Comparison of ENCODE assay signal across 27 mouse cellular contexts in the genomic region with DNA sequence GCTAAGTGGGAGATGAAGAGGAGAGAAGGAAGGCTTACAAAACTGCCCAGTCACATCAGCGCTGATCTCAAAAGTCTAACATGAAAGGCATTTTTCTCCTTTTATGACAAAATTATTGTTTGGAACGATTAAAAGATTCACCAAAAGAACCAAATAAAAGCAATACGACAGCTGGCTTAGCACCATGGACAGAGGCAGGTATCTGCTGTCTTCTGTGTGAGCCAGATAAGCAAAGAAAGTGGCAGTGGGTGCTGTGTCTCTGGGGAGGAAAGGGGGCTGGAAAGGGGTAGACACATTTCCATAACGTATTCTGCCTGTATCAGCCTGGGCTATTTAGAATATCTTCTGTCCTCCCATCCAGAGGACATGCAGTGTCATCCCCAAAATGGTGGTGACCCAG. TPM values are rescaled to one million over a fixed set of nuclear protein-coding genes. Genes with fewer than 3 reads are reported as not detected.
DNase-seq lines count a peak whose midpoint lies in the region; ATAC-seq lines count a peak whose summit lies in the region.
"Had no signal": no experiment of that assay in that cellular context is flagged by ENCODE, and none has a peak within 500 bp of the region (broad histone marks: within the 10 kb centered on the region; RNA-seq: fewer than 3 reads in every experiment).

No protein-coding gene starts in this region.

- peak; percentile 34 for DNase-seq in adrenal gland, postnatal 14 days
- no peak for DNase-seq in adrenal gland, adult 2 months
- DNase-seq in kidney, postnatal 10 days: peak; percentile 38
- DNase-seq in kidney, adult 8-10 months: no peak
- DNase-seq in 3T3-L1 (ENCODE audit: low read depth, low spot score): peak; percentile 49
- DNase-seq in adipocyte (ENCODE audit: low spot score): peak; percentile 28
- DNase-seq in Muller cell, postnatal 12 days (ENCODE audit: inconsistent ontology term): no peak
- DNase-seq: adrenal gland, postnatal 25 days; B cell, adult 2 months; lung, adult 2 months; thymus, adult 2 months had no signal

- no peak for ATAC-seq in erythroid progenitor cell, adult 5-6 weeks (replicated peaks; ENCODE audit: low FRiP score, poor library complexity, severe bottlenecking)
- ATAC-seq: forebrain, embryonic 16.5 days; intestine, embryonic 15.5 days had no signal

RNA-seq across cellular contexts. Expression of a gene that starts 32.5 kb away (rescaled TPM):
- not detected in 2 replicates for total RNA-seq in adrenal gland, postnatal 14 days (2021)
- total RNA-seq in adrenal gland, adult 2 months (2021): not detected
- not detected in 2 replicates for polyA plus RNA-seq in adrenal gland, adult 2 months (2012; rRNA removed)
- not detected in 2 replicates for total RNA-seq in erythroid progenitor cell, adult 5-6 weeks (2015; ENCODE audit: low replicate concordance)
- total RNA-seq in erythroid progenitor cell, adult 5-6 weeks (2017; ENCODE audit: low replicate concordance): not detected in 2 replicates
- total RNA-seq: adrenal gland, postnatal 25 days; gastrocnemius, adult 18-20 months; heart, adult 18-20 months; layer of hippocampus, postnatal 25 days; left cerebral cortex, postnatal 14 days; liver, adult 2 months had no signal
- polyA plus RNA-seq: cortical plate, adult 2 months; erythroblast, embryonic 14.5 days; forebrain, embryonic 16.5 days; heart, embryonic 15.5 days; hindbrain, embryonic 12.5 days; intestine, embryonic 15.5 days; large intestine, adult 2 months; liver, adult 2 months; lung, adult 2 months; macrophage; midbrain, embryonic 11.5 days; neural tube, embryonic 14.5 days; thymus, adult 2 months had no signal

RNA-seq across cellular contexts. Expression of a gene that starts 58.8 kb away (rescaled TPM):
- total RNA-seq in adrenal gland, postnatal 14 days (2021): 0.52 and 1.2 TPM in 2 replicates
- total RNA-seq in adrenal gland, adult 2 months (2021): under 1 TPM in 1 of 2 experiments, not detected in 1; 0.52 TPM
- polyA plus RNA-seq in adrenal gland, adult 2 months (2012; rRNA removed): 0.65 and 0.82 TPM in 2 replicates
- not detected in 2 replicates for total RNA-seq in erythroid progenitor cell, adult 5-6 weeks (2015; ENCODE audit: low replicate concordance)
- 0.61 TPM in 1 of 2 replicates, not detected in the other for total RNA-seq in erythroid progenitor cell, adult 5-6 weeks (2017; ENCODE audit: low replicate concordance)
- total RNA-seq: gastrocnemius, adult 18-20 months; liver, adult 2 months had no signal
- polyA plus RNA-seq: erythroblast, embryonic 14.5 days; heart, embryonic 15.5 days; liver, adult 2 months; lung, adult 2 months; macrophage had no signal

Comparison
In these comparisons a context has a peak if more than half of its experiments do, and no peak if none do; other contexts are left out.
1. DNase-seq: peak in adrenal gland, postnatal 14 days (single experiment), kidney, postnatal 10 days (single experiment), 3T3-L1 (single experiment) and adipocyte (single experiment); none in adrenal gland, adult 2 months (single experiment), kidney, adult 8-10 months (0 of 2) and Muller cell, postnatal 12 days (single experiment).